Mouse (Mus musculus) myocyte (in vitro differentiated cells): ENCODE data around the gene Olfml2b. TPM values are rescaled to one million over a fixed set of nuclear protein-coding genes. Genes with fewer than 3 reads are reported as not detected.

Experiments
- H3K27me3 ChIP-seq: one replicate; pipeline ENCODE4 v1.6.1; 2011; ENCODE audit not compliant: control insufficient read depth, insufficient read depth, insufficient read length
- H3K36me3 ChIP-seq: one replicate; pipeline ENCODE4 v1.6.1; 2011; ENCODE audit not compliant: control insufficient read depth, insufficient read depth
- H3K4me2 ChIP-seq: one replicate; pipeline ENCODE4 v1.6.1; 2011; ENCODE audit warnings: low read depth, control low read depth
- H3K4me3 ChIP-seq: one replicate; pipeline ENCODE4 v1.5.1; 2011; ENCODE audit warnings: mild to moderate bottlenecking, control low read depth, moderate library complexity
- H3K79me2 ChIP-seq: one replicate; pipeline ENCODE4 v1.6.1; 2011; ENCODE audit not compliant: control insufficient read depth, insufficient read depth
- H3ac ChIP-seq: one replicate; pipeline ENCODE4 v1.6.1; 2011; ENCODE audit not compliant: control insufficient read depth, insufficient read length
- CEBPB ChIP-seq: IDR thresholded peaks from 2 replicates; pipeline ENCODE4 v1.6.1; 2011; ENCODE audit warnings: mild to moderate bottlenecking, moderate library complexity; ENCODE audit not compliant: poor library complexity, insufficient read depth, severe bottlenecking
- E2F4 ChIP-seq: IDR thresholded peaks from one replicate; pipeline ENCODE4 v1.6.1; 2011; ENCODE audit warnings: mild to moderate bottlenecking, control low read depth, moderate library complexity; ENCODE audit not compliant: insufficient read depth
- MAX ChIP-seq: IDR thresholded peaks from one replicate; pipeline ENCODE4 v1.6.1; 2011; ENCODE audit warnings: low read depth, mild to moderate bottlenecking, control low read depth
- MYOD1 ChIP-seq, 3 experiments: IDR thresholded peaks; one replicate each; pipeline ENCODE4 v1.6.1; 2011; ENCODE audit warnings: control low read depth in 2 of 3, low read depth in 2 of 3, mild to moderate bottlenecking in 2 of 3, moderate library complexity in 1 of 3; ENCODE audit not compliant: insufficient read length in 2 of 3, control insufficient read depth in 1 of 3
- MYOG ChIP-seq, 3 experiments: IDR thresholded peaks; one replicate each; pipeline ENCODE4 v1.6.1; 2011; ENCODE audit warnings: control low read depth in 2 of 3, low read depth in 2 of 3, mild to moderate bottlenecking in 2 of 3; ENCODE audit not compliant: insufficient read length in 2 of 3, control insufficient read depth in 1 of 3, insufficient read depth in 1 of 3
- POLR2A ChIP-seq: IDR thresholded peaks from one replicate; pipeline ENCODE4 v1.6.1; 2011; ENCODE audit warnings: low read depth, mild to moderate bottlenecking, control low read depth, moderate library complexity; ENCODE audit not compliant: insufficient read length
- POLR2AphosphoS2 ChIP-seq: IDR thresholded peaks from one replicate; pipeline ENCODE4 v1.6.1; 2011; ENCODE audit warnings: low read depth, control low read depth; ENCODE audit not compliant: insufficient read length
- REST ChIP-seq: IDR thresholded peaks from one replicate; pipeline ENCODE4 v1.6.1; 2011; ENCODE audit warnings: mild to moderate bottlenecking, control low read depth, moderate library complexity; ENCODE audit not compliant: insufficient read depth, insufficient read length
- SRF ChIP-seq: IDR thresholded peaks from one replicate; pipeline ENCODE4 v1.6.1; 2011; ENCODE audit warnings: low read depth; ENCODE audit not compliant: control insufficient read depth, insufficient read length
- TCF12 ChIP-seq: IDR thresholded peaks from one replicate; pipeline ENCODE4 v1.6.1; 2011; ENCODE audit warnings: mild to moderate bottlenecking, control low read depth; ENCODE audit not compliant: poor library complexity, insufficient read depth, severe bottlenecking
- TCF3 ChIP-seq: IDR thresholded peaks from one replicate; pipeline ENCODE4 v1.6.1; 2011; ENCODE audit warnings: low read depth, control low read depth; ENCODE audit not compliant: insufficient read length
- USF1 ChIP-seq: IDR thresholded peaks from one replicate; pipeline ENCODE4 v1.6.1; 2011; ENCODE audit warnings: low read depth, mild to moderate bottlenecking, control low read depth, moderate library complexity
- polyA plus RNA-seq: library from polyadenylated mRNA; unstranded; fragments of >200 nt; fragmentation: generic; extraction: Trizol; gene quantifications from one replicate; pipeline ENCODE4 v1.2.1, GENCODE M21; 2012; ENCODE audit warnings: missing spikeins

Gene Olfml2b
- polyA plus RNA-seq, 1 experiment: 69.0 TPM

GRCm38 (mm10) chr1:170645896-170646605, 1.7 kb downstream of the Olfml2b start:
- TF ChIP-seq MYOD1 (IDR thresholded peaks at IDR 0.05; ENCODE audit: control insufficient read depth in 1 of 3, insufficient read length in 2 of 3, low read depth in 2 of 3): no peak
- no peak for TF ChIP-seq MYOG (IDR thresholded peaks at IDR 0.05; ENCODE audit: control insufficient read depth in 1 of 3, insufficient read depth in 1 of 3, insufficient read length in 2 of 3, low read depth in 2 of 3)
- TF ChIP-seq E2F4: no peak
- TF ChIP-seq SRF: no peak
- no peak for TF ChIP-seq POLR2AphosphoS2
- TF ChIP-seq REST: no peak
- Histone ChIP-seq H3K4me2 (peak overlapping the region; percentile 87), H3K36me3 (peaks cover 7% of the 10 kb centered on the region), H3K27me3 (no peaks in the 10 kb centered on the region), H3K4me3 (peak overlapping the region; percentile 55), H3ac (no peak overlapping the region), H3K79me2 (peaks cover 27% of the 10 kb centered on the region)

- Histone ChIP-seq H3ac (no peak overlapping the region), H3K79me2 (peaks cover 27% of the 10 kb centered on the region), H3K36me3 (peaks cover 7% of the 10 kb centered on the region), H3K27me3 (no peaks in the 10 kb centered on the region), H3K4me3 (peak overlapping the region; percentile 55), H3K4me2 (peak overlapping the region; percentile 87)
- no peak for TF ChIP-seq MYOD1 (IDR thresholded peaks at IDR 0.05; ENCODE audit: control insufficient read depth in 1 of 3, insufficient read length in 2 of 3, low read depth in 2 of 3)
- TF ChIP-seq USF1: no peak
- TF ChIP-seq MYOG (IDR thresholded peaks at IDR 0.05; ENCODE audit: control insufficient read depth in 1 of 3, insufficient read depth in 1 of 3, insufficient read length in 2 of 3, low read depth in 2 of 3): no peak
- TF ChIP-seq MAX: no peak
- TF ChIP-seq SRF: no peak
- no peak for TF ChIP-seq E2F4
- no peak for TF ChIP-seq POLR2A
- no peak for TF ChIP-seq POLR2AphosphoS2
- no peak for TF ChIP-seq REST
- no peak for TF ChIP-seq TCF12
- no peak for TF ChIP-seq TCF3
- no peak for TF ChIP-seq CEBPB
Observed at GRCm38 (mm10) chr1:170646606-170647287, 2.4 kb downstream of the Olfml2b start.

DNA sequence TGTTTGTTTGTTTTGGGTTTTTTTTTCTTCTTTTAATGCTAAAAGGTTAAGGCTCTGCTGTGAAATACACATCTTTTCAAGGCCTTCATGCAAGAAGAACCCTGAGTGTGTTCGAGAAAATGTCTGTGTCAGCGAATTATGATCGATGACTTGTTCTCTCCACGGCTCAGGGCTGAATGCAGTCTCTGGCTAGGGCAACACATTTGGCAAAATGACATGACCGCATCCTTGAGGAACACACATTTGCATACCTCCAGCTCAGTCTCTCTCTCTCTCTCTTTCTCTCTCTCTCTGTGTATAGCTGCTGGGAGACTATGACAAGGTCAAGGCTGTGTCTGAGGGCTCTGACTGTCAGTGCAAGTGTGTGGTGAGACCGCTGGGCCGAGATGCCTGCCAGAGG, 3.0 kb downstream of the Olfml2b start:
- Histone ChIP-seq H3K27me3 (no peaks in the 10 kb centered on the region), H3K36me3 (peaks cover 12% of the 10 kb centered on the region), H3K79me2 (peaks cover 27% of the 10 kb centered on the region), H3K4me3 (no peak overlapping the region), H3K4me2 (peak overlapping the region; percentile 87), H3ac (no peak overlapping the region)
- TF ChIP-seq MYOG (IDR thresholded peaks at IDR 0.05; ENCODE audit: control insufficient read depth in 1 of 3, insufficient read depth in 1 of 3, insufficient read length in 2 of 3, low read depth in 2 of 3) (no peak), USF1 (no peak), MYOD1 (IDR thresholded peaks at IDR 0.05; ENCODE audit: control insufficient read depth in 1 of 3, insufficient read length in 2 of 3, low read depth in 2 of 3) (no peak), REST (no peak), POLR2A (no peak), TCF12 (no peak), SRF (no peak), POLR2AphosphoS2 (no peak), TCF3 (no peak), E2F4 (no peak), MAX (no peak), CEBPB (no peak)

DNA sequence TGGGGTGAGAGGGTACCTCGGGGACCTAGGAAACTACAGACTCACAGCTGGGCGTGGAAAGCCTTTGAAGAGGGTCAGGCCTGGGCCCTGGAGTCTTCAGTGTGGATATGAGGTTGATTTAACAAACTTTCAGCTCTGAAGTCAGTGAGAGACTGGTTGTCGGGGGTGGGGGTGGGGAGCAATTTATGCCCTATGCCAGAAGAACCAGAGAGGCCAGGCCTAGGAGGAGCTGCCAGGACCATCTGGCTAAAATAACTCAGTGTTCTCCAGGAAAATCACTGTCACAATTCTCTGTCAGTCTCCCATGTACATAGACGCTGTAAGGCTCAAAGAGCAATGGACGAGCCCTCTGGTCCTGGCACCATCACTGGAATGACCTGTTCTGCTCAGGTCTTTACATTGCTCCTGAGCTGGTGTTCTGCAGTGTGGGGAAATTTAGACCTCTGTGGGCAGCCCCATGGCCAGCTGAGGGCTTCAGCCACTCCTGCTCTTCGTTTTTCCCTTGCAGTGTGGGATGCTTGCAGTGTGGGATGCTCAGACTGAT, 3.7 kb downstream of the Olfml2b start:
- Histone ChIP-seq H3K4me2 (no peak overlapping the region), H3K4me3 (no peak overlapping the region), H3K36me3 (peaks cover 18% of the 10 kb centered on the region), H3ac (no peak overlapping the region), H3K79me2 (peaks cover 27% of the 10 kb centered on the region), H3K27me3 (no peaks in the 10 kb centered on the region)
- no peak for TF ChIP-seq POLR2A
- no peak for TF ChIP-seq USF1
